ENCODE assay signal across 8 mouse cellular contexts in the genomic region with DNA sequence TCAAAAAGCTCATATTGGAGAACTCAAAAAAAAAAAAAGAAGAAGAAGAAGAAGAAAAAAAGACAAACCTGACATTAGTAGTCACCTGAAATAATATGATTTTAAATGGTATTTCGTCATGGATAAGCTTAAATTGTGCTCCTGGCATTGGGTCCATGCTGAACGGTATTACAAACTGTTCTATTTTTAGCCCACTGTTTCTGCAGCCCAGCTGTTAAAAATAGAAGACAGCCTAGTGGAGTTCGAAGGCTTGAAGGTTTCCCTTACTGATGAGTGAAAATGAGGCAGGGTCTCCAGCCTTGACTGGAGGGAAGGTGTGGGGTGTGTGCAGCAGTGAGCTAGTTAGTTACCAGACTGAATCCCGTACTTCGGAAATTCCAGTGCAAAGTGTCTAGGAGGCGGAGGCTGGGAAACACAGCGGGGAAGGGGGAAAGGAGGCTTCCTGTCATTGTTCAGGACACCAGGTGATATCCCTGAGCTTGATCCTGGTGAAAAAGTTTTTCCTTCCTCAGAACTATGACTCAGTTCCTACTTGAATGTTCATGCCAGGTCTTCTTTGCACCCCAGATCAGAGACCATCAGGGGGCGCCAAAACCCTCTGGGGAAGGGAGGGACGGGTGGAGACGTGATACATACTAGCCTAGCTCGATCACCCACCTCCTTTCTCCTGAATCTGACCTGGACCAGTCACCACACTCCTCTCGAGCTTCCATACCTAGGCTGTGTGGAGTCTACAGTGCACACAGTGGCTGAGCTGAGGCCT.
DNase-seq lines count a peak whose midpoint lies in the region; ATAC-seq and TF ChIP-seq lines count a peak whose summit lies in the region.

No protein-coding gene starts in this region.

- no peaks in the 10 kb centered on the region for H3K27me3 ChIP-seq in Patski
- H3K27me3 ChIP-seq in embryonic facial prominence, embryonic 10.5 days (replicated peaks; ENCODE audit: low read depth, poor library complexity, severe bottlenecking): no peaks in the 10 kb centered on the region
- no peaks in the 10 kb centered on the region for H3K27me3 ChIP-seq in heart, embryonic 15.5 days

- peaks cover 4% of the 10 kb centered on the region; the same call in 1 of the 2 replicates for H3K4me1 ChIP-seq in embryonic facial prominence, embryonic 10.5 days
- peaks cover 25% of the 10 kb centered on the region for H3K4me1 ChIP-seq in heart, embryonic 15.5 days (replicated peaks)

- CTCF ChIA-PET in Patski (lab: Charles Lee): interaction anchor here (1.0 to 1.6 kb wide), 5 partner anchors 10 to 164 kb away, joined by 3 to 6 read pairs (median 3); no protein-coding TSS in a partner anchor

- H3K27ac ChIP-seq in embryonic facial prominence, embryonic 10.5 days (replicated peaks): no peak overlapping the region
- H3K27ac ChIP-seq in heart, embryonic 15.5 days: peak overlapping the region; percentile 80

- H3K36me3 ChIP-seq in embryonic facial prominence, embryonic 10.5 days (replicated peaks): no peaks in the 10 kb centered on the region
- H3K36me3 ChIP-seq in heart, embryonic 15.5 days: no peaks in the 10 kb centered on the region

- 44% methylated on average over 12 of the region's 12 CpGs for WGBS in embryonic facial prominence, embryonic 10.5 days
- 9% methylated on average over 12 of the region's 12 CpGs for WGBS in heart, embryonic 15.5 days

- no peak overlapping the region for H3K4me3 ChIP-seq in embryonic facial prominence, embryonic 10.5 days
- H3K4me3 ChIP-seq in heart, embryonic 15.5 days: peak overlapping the region; percentile 31

- in situ Hi-C loops in Patski (cut with MboI; ENCODE audit: low pct_unique_long_range_greater_than_20kb): no loop called here

- no peaks in the 10 kb centered on the region for H3K9me3 ChIP-seq in embryonic facial prominence, embryonic 10.5 days
- H3K9me3 ChIP-seq in heart, embryonic 15.5 days (replicated peaks): no peaks in the 10 kb centered on the region

- H3K9ac ChIP-seq in heart, embryonic 15.5 days: peak overlapping the region; percentile 28; the same call in 1 of the 2 replicates

- POLR2A ChIA-PET in Patski (lab: Charles Lee): no interaction called here

- peak; percentile 51 for TF ChIP-seq CTCF in Patski (IDR thresholded peaks at IDR 0.05)

- DNase-seq in CD4-positive, CD25-positive, alpha-beta regulatory T cell, adult 2 months (ENCODE audit: low read depth, low spot score): peak; percentile 79
- no peak for DNase-seq in Patski (ENCODE audit: low read depth, low spot score)
- DNase-seq in embryonic facial prominence, embryonic 10.5 days (ENCODE audit: low spot score): peak; percentile 59
- DNase-seq in layer of hippocampus, adult 9-11 months: peak; percentile 6
- DNase-seq in spleen, postnatal 14 days (ENCODE audit: low spot score in 2 of 2): peak; percentile 28 to 55

- ATAC-seq in Patski: no peak
- ATAC-seq in heart, embryonic 15.5 days (replicated peaks; ENCODE audit: insufficient number of reproducible peaks, insufficient read depth, low FRiP score, low read depth): peak; percentile 76
- ATAC-seq in megakaryocyte-erythroid progenitor cell, adult 5-6 weeks (replicated peaks; ENCODE audit: low FRiP score, low TSS enrichment, poor library complexity, severe bottlenecking): peak; percentile 83
- no peak for ATAC-seq in erythroid progenitor cell, adult 5-6 weeks (replicated peaks; ENCODE audit: low FRiP score, poor library complexity, severe bottlenecking)

- H3K4me2 ChIP-seq in heart, embryonic 15.5 days: peak overlapping the region; percentile 57

Comparison
In these comparisons a context has a peak if more than half of its experiments do, and no peak if none do; other contexts are left out.
1. ATAC-seq: peak in heart, embryonic 15.5 days (single experiment) and megakaryocyte-erythroid progenitor cell, adult 5-6 weeks (single experiment); none in Patski (single experiment) and erythroid progenitor cell, adult 5-6 weeks (single experiment).